Mouse (Mus musculus) right cerebral cortex, postnatal 14 days (tissue): Measurements from ENCODE around the gene Svs1.
"Not testable (repeated sequence)": the region's sequence is repeated elsewhere in the genome, so short reads cannot be mapped to it uniquely, and the experiment has no call there.

ENCODE experiments used
- DNase-seq: peaks from one replicate; pipeline ENCODE4 v3.0.0; 2022

The Svs1 gene

GRCm38 (mm10) chr6:48986444-48986990, at the start of gene Svs1:
Svs1 (plus strand) TSS chr6:48986861.
- DNase-seq = no peak

- DNase-seq = no peak
Observed at GRCm38 (mm10) chr6:48949596-48949995, 37.1 kb upstream of the Svs1 start.

GRCm38 (mm10) chr6:48950676-48951075, 36.0 kb upstream of the Svs1 start:
- no peak for DNase-seq

- no peak for DNase-seq
Observed at GRCm38 (mm10) chr6:48951630-48952029, 35.0 kb upstream of the Svs1 start.

DNA sequence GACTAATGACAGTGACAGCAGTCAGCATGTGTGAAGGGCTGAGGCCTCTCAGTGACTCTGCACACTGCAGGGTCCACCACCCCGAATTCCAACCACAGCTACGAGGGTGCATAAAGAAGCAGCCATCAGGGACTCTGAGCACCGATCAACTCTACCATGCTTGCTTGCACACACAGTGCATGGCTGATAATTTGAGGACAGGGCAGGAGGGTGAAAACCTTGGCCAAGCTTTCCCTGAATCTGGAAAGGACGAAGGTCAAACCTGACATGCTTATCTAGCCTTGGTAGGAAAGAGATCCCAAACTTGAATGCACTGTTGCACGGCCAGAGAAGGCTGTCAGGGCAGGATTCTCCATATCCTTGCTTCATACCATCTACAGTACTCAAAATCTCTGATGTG, 33.4 kb upstream of the Svs1 start:
- DNase-seq = no peak

- no peak for DNase-seq
Observed at GRCm38 (mm10) chr6:48954211-48954610, 32.5 kb upstream of the Svs1 start.

DNA sequence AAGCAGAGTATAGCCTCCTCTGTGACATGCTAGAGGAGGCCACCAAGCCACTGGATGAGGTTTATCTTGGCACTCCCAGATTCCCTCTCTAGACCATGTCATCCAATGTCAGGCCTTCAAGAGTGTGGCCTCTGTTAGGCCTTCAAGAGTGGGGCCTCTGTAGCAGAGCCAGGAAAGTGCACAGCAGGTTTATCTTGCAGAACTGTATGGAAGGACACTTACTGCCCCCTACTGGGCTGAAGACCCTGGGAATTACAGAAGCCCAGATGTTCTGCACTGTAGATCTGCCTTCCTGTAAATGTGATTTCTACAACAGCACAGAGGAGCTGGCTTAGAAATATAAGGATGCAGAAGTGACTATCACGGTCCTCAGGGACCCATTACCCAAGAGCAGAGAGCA, 31.7 kb upstream of the Svs1 start:
- DNase-seq = peak; percentile 58

GRCm38 (mm10) chr6:48956785-48957184, 29.9 kb upstream of the Svs1 start:
- no peak for DNase-seq

DNA sequence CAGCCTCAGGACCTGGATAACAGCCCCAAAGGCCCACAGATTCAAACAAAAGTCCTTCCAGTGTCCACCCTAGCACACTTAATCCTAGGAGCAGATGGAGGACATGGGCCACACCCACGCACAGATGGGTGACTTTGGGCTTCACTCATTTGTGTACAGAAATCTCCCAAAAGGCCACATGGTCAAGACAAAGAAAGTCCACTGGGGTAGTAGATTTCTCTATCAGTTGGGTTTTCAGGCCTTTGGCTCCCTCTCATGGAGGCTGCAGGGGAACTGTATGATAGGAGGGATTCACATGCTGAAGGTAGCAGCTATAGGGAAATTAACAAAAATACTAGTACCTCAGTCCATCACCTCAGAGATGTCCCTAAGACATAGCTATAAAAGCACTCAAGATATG, 28.6 kb upstream of the Svs1 start:
- peak; percentile 13 for DNase-seq

- not testable (repeated sequence) for DNase-seq
Observed at GRCm38 (mm10) chr6:48959151-48959550, 27.5 kb upstream of the Svs1 start.

GRCm38 (mm10) chr6:48966696-48967095, 20.0 kb upstream of the Svs1 start:
- not testable (repeated sequence) for DNase-seq

DNA sequence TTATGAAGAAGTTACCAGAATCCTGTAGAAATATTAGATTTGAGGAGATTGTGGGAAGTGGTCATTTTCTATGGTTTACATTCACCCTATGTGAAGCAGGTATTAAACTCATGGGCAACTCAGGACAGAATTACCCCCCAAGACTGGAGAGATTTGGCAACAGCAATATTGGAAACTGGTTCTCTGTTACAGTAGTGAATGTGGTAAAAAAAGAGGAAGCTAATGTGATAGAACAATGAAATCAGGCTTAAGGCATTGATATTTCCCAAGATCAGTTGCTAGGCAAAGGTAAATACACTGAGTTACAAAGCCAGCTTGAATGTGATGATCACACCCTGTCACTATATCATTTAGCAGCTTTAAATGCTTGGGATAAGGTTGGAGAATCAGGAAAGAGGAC, 18.8 kb upstream of the Svs1 start:
- no peak for DNase-seq

DNA sequence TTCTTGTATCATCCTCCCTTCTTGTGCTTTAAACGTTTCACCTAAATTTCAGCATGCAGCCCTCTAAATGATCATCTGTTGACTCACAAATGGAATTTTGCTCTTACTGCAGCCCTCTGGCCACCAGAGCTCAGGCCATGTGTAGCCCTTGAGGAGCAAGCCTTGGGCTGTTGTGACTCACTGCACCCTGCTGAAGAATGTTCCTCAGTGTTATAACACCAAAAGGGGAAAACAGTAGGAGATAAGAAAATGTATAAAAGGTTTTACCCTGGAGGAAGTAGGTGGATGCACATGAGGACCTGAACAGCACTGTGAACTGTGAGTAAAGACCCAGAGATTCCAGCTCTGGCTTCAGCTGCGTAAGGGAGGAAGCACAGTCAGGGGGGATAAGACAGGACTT, 12.0 kb upstream of the Svs1 start, which contains the start of gene Doxl2:
Doxl2 (plus strand) TSS at position 301 of the 400 bp plus-strand sequence.
- DNase-seq = no peak

GRCm38 (mm10) chr6:48979616-48980015, 7.0 kb upstream of the Svs1 start:
- no peak for DNase-seq

DNA sequence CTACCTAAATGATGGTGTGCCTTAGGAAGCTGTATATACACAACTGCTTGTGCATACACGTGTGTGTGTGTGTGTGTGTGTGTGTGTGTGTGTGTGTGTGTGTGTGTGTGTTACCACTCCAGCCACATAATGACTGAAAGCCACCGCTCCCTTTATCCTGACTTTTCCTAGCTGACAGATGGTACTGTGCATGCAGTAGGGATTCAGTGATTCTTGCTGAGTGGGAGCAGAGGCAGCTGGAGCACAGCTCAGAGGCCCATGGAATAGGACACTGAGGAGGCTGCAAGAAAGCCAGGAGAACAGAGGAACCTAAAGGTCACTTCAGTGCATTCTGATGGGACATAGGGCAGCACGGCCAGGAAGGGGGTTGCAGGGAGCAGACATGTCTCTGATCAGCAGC, 4.4 kb upstream of the Svs1 start:
- no peak for DNase-seq

- DNase-seq = no peak
Observed at GRCm38 (mm10) chr6:48989971-48990370, 3.3 kb downstream of the Svs1 start.

DNA sequence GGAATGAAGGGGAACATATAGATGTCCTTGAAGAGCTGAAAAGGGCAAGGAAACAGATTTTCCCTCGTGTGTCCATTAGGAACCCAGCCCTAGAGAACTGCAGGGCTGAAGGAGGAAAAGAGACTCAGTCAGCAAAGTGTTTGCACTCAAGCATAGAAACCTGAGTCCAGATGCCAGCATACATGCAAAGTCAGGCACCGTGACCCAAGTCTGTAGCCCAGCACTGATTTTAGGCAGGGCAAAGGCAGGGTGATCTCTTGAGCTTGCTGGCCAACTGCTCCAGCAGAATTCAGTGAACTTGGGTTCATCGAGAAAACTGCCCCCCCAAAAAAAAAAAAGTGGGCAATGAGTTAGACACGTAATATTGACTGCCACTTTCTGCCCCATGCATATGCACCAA, 5.3 kb downstream of the Svs1 start:
- DNase-seq = no peak

- no peak for DNase-seq
Observed at GRCm38 (mm10) chr6:48998186-48998585, 11.5 kb downstream of the Svs1 start.

- DNase-seq = no peak
Observed at GRCm38 (mm10) chr6:48998796-48999195, 12.1 kb downstream of the Svs1 start.

DNA sequence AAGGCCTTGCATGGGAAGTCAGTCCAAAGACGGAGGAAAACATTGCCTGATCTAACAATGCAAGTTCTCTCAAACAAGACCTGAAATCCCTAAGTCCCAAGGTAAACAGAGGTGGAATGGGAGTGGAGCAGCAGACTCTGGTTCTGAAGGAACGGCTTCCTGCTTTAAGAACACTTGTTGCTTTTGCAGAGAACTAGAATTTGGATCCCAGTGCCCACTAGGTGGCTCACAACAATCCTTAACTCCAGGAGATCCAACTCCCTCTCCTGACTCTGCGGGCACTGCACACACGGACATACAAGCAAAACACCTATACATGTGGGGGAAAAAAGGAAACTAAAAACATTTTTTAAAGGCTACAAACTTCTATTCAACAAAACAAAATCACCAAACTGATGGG, 16.7 kb downstream of the Svs1 start:
- DNase-seq = no peak

- DNase-seq = peak; percentile 69
Observed at GRCm38 (mm10) chr6:49007981-49008380, 21.3 kb downstream of the Svs1 start.

GRCm38 (mm10) chr6:49008420-49009160, 21.9 kb downstream of the Svs1 start:
- no peak for DNase-seq

- no peak for DNase-seq
Observed at GRCm38 (mm10) chr6:49009161-49009555, 22.5 kb downstream of the Svs1 start.

DNA sequence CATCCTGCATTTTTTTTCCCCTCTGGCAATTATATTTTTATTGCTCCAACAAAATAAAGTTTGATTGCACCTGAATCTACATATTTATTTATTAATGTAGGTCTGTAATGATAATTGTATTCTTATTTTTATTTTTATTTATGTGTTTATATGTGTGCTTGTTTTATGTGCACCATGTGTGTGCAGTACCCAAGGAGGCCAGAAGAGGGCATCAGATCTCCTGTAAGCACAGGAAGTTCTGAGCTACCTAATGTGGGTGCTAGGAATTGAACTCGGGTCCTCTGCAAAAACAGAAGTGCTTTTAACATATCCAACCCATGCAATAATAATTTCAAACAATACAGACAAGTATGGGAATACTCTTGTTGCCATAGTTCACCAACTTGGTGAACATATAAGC, 23.0 kb downstream of the Svs1 start:
- no peak for DNase-seq

DNA sequence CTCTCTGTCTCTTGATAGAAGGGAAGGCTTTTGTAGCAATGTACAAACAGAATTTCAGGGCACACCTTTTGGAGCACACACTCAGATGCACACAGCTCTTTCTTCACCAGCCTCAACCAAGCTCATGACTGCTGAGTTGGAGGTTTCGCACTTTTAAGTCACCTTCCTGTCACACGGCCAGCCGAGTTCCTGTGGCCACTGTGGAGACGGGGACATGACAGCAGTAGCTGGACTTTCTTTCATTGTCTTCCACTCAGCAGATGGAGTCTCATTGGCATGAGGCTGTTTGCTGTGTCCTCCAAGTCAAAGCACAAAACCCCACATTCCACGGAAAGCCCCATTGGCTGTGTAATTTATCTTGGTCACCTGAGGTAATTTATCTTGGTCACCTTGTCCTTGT, 24.5 kb downstream of the Svs1 start:
- no peak for DNase-seq
